Mouse (Mus musculus): ENCODE results near the gene Mex3a. TPM values are rescaled to one million over a fixed set of nuclear protein-coding genes. Genes with fewer than 3 reads are reported as not detected.

Mex3a gene
- total RNA-seq, 2 experiments from 2014 or later: 3.3 to 5.4 TPM

- no peak for ATAC-seq (replicated peaks; ENCODE audit: low FRiP score, low TSS enrichment, poor library complexity, severe bottlenecking)
Measured at GRCm38 (mm10) chr3:88590246-88590645, 58.1 kb downstream of the Mex3a start.

Other genes starting within 250 kb of the Mex3a start
- not detected in 2 replicates for gene Gm38392, start 245.2 kb upstream of the Mex3a start, total RNA-seq (2014; fragmentation: Nextera tagmentation)
- gene Gm38392, start 245.2 kb upstream of the Mex3a start, total RNA-seq (2017): not detected in 2 replicates
- 7.2 and 19.5 TPM in 2 replicates for gene Tsacc, start 235.4 kb upstream of the Mex3a start, total RNA-seq (2014; fragmentation: Nextera tagmentation)
- gene Tsacc, start 235.4 kb upstream of the Mex3a start, total RNA-seq (2017): 9.8 TPM in 1 of 2 replicates, not detected in the other
- gene Cct3, start 235.3 kb upstream of the Mex3a start, total RNA-seq (2014; fragmentation: Nextera tagmentation): 703 and 802 TPM in 2 replicates
- gene Cct3, start 235.3 kb upstream of the Mex3a start, total RNA-seq (2017): 484 and 489 TPM in 2 replicates
- 39.2 and 70.5 TPM in 2 replicates for gene Glmp, start 207.4 kb upstream of the Mex3a start, total RNA-seq (2014; fragmentation: Nextera tagmentation)
- 7.0 and 19.7 TPM in 2 replicates for gene Glmp, start 207.4 kb upstream of the Mex3a start, total RNA-seq (2017)
- gene Tmem79, start 196.2 kb upstream of the Mex3a start, total RNA-seq (2014; fragmentation: Nextera tagmentation): 1.7 and 7.8 TPM in 2 replicates
- 1.4 and 2.0 TPM in 2 replicates for gene Tmem79, start 196.2 kb upstream of the Mex3a start, total RNA-seq (2017)
- 40.7 and 57.5 TPM in 2 replicates for gene Smg5, start 196.1 kb upstream of the Mex3a start, total RNA-seq (2014; fragmentation: Nextera tagmentation)
- 39.0 and 40.9 TPM in 2 replicates for gene Smg5, start 196.1 kb upstream of the Mex3a start, total RNA-seq (2017)
- gene Paqr6, start 167.8 kb upstream of the Mex3a start, total RNA-seq (2014; fragmentation: Nextera tagmentation): not detected in 2 replicates
- not detected in 2 replicates for gene Paqr6, start 167.8 kb upstream of the Mex3a start, total RNA-seq (2017)
- gene Bglap3, start 159.7 kb upstream of the Mex3a start, total RNA-seq (2014; fragmentation: Nextera tagmentation): not detected in 2 replicates
- not detected in 2 replicates for gene Bglap3, start 159.7 kb upstream of the Mex3a start, total RNA-seq (2017)
- not detected in 2 replicates for gene Bglap2, start 153.7 kb upstream of the Mex3a start, total RNA-seq (2014; fragmentation: Nextera tagmentation)
- gene Bglap2, start 153.7 kb upstream of the Mex3a start, total RNA-seq (2017): not detected in 2 replicates
- 2.8 TPM in 1 of 2 replicates, not detected in the other for gene Bglap, start 147.9 kb upstream of the Mex3a start, total RNA-seq (2014; fragmentation: Nextera tagmentation)
- not detected in 2 replicates for gene Bglap, start 147.9 kb upstream of the Mex3a start, total RNA-seq (2017)
- gene Pmf1, start 122.1 kb upstream of the Mex3a start, total RNA-seq (2014; fragmentation: Nextera tagmentation): 188 and 207 TPM in 2 replicates
- 87.9 and 145 TPM in 2 replicates for gene Pmf1, start 122.1 kb upstream of the Mex3a start, total RNA-seq (2017)
- gene Slc25a44, start 107.3 kb upstream of the Mex3a start, total RNA-seq (2014; fragmentation: Nextera tagmentation): 28.0 and 30.2 TPM in 2 replicates
- gene Slc25a44, start 107.3 kb upstream of the Mex3a start, total RNA-seq (2017): 18.9 and 31.7 TPM in 2 replicates
- gene Sema4a, start 71.2 kb upstream of the Mex3a start, total RNA-seq (2014; fragmentation: Nextera tagmentation): 2.6 and 4.1 TPM in 2 replicates
- gene Sema4a, start 71.2 kb upstream of the Mex3a start, total RNA-seq (2017): 1.1 and 2.1 TPM in 2 replicates
- 43.0 and 61.7 TPM in 2 replicates for gene Lmna, start 22.4 kb upstream of the Mex3a start, total RNA-seq (2014; fragmentation: Nextera tagmentation)
- 49.4 and 66.7 TPM in 2 replicates for gene Lmna, start 22.4 kb upstream of the Mex3a start, total RNA-seq (2017)
- gene Rab25, start 15.9 kb downstream of the Mex3a start, total RNA-seq (2014; fragmentation: Nextera tagmentation): not detected in 2 replicates
- 0.14 TPM in 1 of 2 replicates, not detected in the other for gene Rab25, start 15.9 kb downstream of the Mex3a start, total RNA-seq (2017)
- 36.4 and 68.6 TPM in 2 replicates for gene Lamtor2, start 20.7 kb downstream of the Mex3a start, total RNA-seq (2014; fragmentation: Nextera tagmentation)
- gene Lamtor2, start 20.7 kb downstream of the Mex3a start, total RNA-seq (2017): 57.0 and 87.8 TPM in 2 replicates
- 72.3 and 94.1 TPM in 2 replicates for gene Ubqln4, start 21.4 kb downstream of the Mex3a start, total RNA-seq (2014; fragmentation: Nextera tagmentation)
- gene Ubqln4, start 21.4 kb downstream of the Mex3a start, total RNA-seq (2017): 52.5 and 56.0 TPM in 2 replicates
- gene Ssr2, start 43.5 kb downstream of the Mex3a start, total RNA-seq (2014; fragmentation: Nextera tagmentation): 200 and 308 TPM in 2 replicates
- 111 and 165 TPM in 2 replicates for gene Ssr2, start 43.5 kb downstream of the Mex3a start, total RNA-seq (2017)
- 94.6 and 96.0 TPM in 2 replicates for gene Arhgef2, start 73.6 kb downstream of the Mex3a start, total RNA-seq (2014; fragmentation: Nextera tagmentation)
- 41.9 and 75.8 TPM in 2 replicates for gene Arhgef2, start 73.6 kb downstream of the Mex3a start, total RNA-seq (2017)
- gene Rxfp4, start 120.7 kb downstream of the Mex3a start, total RNA-seq (2014; fragmentation: Nextera tagmentation): not detected in 2 replicates
- not detected in 2 replicates for gene Rxfp4, start 120.7 kb downstream of the Mex3a start, total RNA-seq (2017)
- 76.1 and 88.6 TPM in 2 replicates for gene Khdc4, start 153.4 kb downstream of the Mex3a start, total RNA-seq (2014; fragmentation: Nextera tagmentation)
- gene Khdc4, start 153.4 kb downstream of the Mex3a start, total RNA-seq (2017): 32.0 and 53.1 TPM in 2 replicates
- gene Rit1, start 184.4 kb downstream of the Mex3a start, total RNA-seq (2014; fragmentation: Nextera tagmentation): 16.7 and 20.0 TPM in 2 replicates
- 9.6 and 22.3 TPM in 2 replicates for gene Rit1, start 184.4 kb downstream of the Mex3a start, total RNA-seq (2017)
- 0.22 and 1.5 TPM in 2 replicates for gene Syt11, start 242.8 kb downstream of the Mex3a start, total RNA-seq (2014; fragmentation: Nextera tagmentation)
- gene Syt11, start 242.8 kb downstream of the Mex3a start, total RNA-seq (2017): 0.19 and 1.1 TPM in 2 replicates